Mouse (Mus musculus) C2C12 (cell line): ENCODE measurements at regions not wholly inside any gene's neighbourhood (a gene's known extent, or its start where the extent isn't known, plus 50 kb on each side); places are given as distances from the start of the nearest gene placed in this dataset.
"Not testable (repeated sequence)": the region's sequence is repeated elsewhere in the genome, so short reads cannot be mapped to it uniquely, and the experiment has no call there.

Experiments
- CEBPB ChIP-seq: IDR thresholded peaks from one replicate; pipeline ENCODE4 v1.6.1; 2011; ENCODE audit warnings: low read depth, mild to moderate bottlenecking, control low read depth, moderate library complexity
- CTCF ChIP-seq: IDR thresholded peaks from one replicate; pipeline ENCODE4 v1.5.1; 2011; ENCODE audit not compliant: control insufficient read depth, insufficient read depth, insufficient read length
- FOSL1 ChIP-seq: IDR thresholded peaks from one replicate; pipeline ENCODE4 v1.8.0; 2011; ENCODE audit warnings: mild to moderate bottlenecking, low read length; ENCODE audit not compliant: poor library complexity, insufficient read depth, severe bottlenecking
- MAX ChIP-seq: IDR thresholded peaks from one replicate; pipeline ENCODE4 v1.6.1; 2011; ENCODE audit warnings: mild to moderate bottlenecking, control low read depth
- MYOD1 ChIP-seq: IDR thresholded peaks from one replicate; pipeline ENCODE4 v1.6.1; 2011; ENCODE audit warnings: low read depth; ENCODE audit not compliant: control insufficient read depth, insufficient read length

GRCm38 (mm10) chr2:166511477-166511876 lies 202.2 kb downstream of the Prex1 start:
- not testable (repeated sequence) for TF ChIP-seq CTCF, MAX, CEBPB, FOSL1, MYOD1
